Mouse (Mus musculus): ENCODE data around the gene Gm28048. TPM values are rescaled to one million over a fixed set of nuclear protein-coding genes. Genes with fewer than 3 reads are reported as not detected.

Gm28048 gene
- polyA plus RNA-seq, 1 experiment from 2014 or later = 24.7 TPM

GRCm38 (mm10) chr11:22852510-22852909 is 129.4 kb downstream of the Gm28048 start:
- H3K4me2 ChIP-seq (replicated peaks; ENCODE audit: low read depth, low read length) = no peak overlapping the region
- no peak overlapping the region for H3K9ac ChIP-seq (replicated peaks; ENCODE audit: low read length)
- no peak overlapping the region for H3K27ac ChIP-seq (ENCODE audit: low read length)
- no peak for ATAC-seq (ENCODE audit: low FRiP score, low TSS enrichment)
- no peak overlapping the region for H3K4me3 ChIP-seq (ENCODE audit: low read length)
- no peaks in the 10 kb centered on the region for H3K9me3 ChIP-seq (ENCODE audit: low read length)
- H3K27me3 ChIP-seq (ENCODE audit: insufficient read depth, low read length) = peaks cover 6% of the 10 kb centered on the region; the same call in 1 of the 2 replicates
- 62% methylated on average over 1 of the region's 1 CpGs for WGBS
- no peaks in the 10 kb centered on the region; the same call in 1 of the 2 replicates for H3K36me3 ChIP-seq (ENCODE audit: insufficient read depth, low read length)
- peaks cover 47% of the 10 kb centered on the region for H3K4me1 ChIP-seq (ENCODE audit: insufficient read depth, low read length)

GRCm38 (mm10) chr11:22851416-22851815 is 130.5 kb downstream of the Gm28048 start:
- no peaks in the 10 kb centered on the region; the same call in 1 of the 2 replicates for H3K36me3 ChIP-seq (ENCODE audit: insufficient read depth, low read length)
- no peaks in the 10 kb centered on the region for H3K27me3 ChIP-seq (ENCODE audit: insufficient read depth, low read length)
- H3K9me3 ChIP-seq (ENCODE audit: low read length) = no peaks in the 10 kb centered on the region
- H3K4me2 ChIP-seq (replicated peaks; ENCODE audit: low read depth, low read length) = no peak overlapping the region
- no peak overlapping the region for H3K9ac ChIP-seq (replicated peaks; ENCODE audit: low read length)
- H3K4me1 ChIP-seq (ENCODE audit: insufficient read depth, low read length) = peaks cover 52% of the 10 kb centered on the region
- no peak overlapping the region for H3K27ac ChIP-seq (ENCODE audit: low read length)
- ATAC-seq (ENCODE audit: low FRiP score, low TSS enrichment) = no peak
- WGBS = 57% methylated on average over 4 of the region's 4 CpGs
- no peak overlapping the region for H3K4me3 ChIP-seq (ENCODE audit: low read length)

- Histone ChIP-seq H3K4me1 (ENCODE audit: insufficient read depth, low read length) (peaks cover 63% of the 10 kb centered on the region), H3K27ac (ENCODE audit: low read length) (peak overlapping the region; percentile 33; the same call in 1 of the 2 replicates)
- 72% methylated on average over 4 of the region's 4 CpGs for WGBS
Observed at GRCm38 (mm10) chr11:22850077-22850476, 131.8 kb downstream of the Gm28048 start.

GRCm38 (mm10) chr11:22848649-22849195 is 133.2 kb downstream of the Gm28048 start:
- peaks cover 68% of the 10 kb centered on the region for H3K4me1 ChIP-seq (ENCODE audit: insufficient read depth, low read length)
- no peaks in the 10 kb centered on the region for H3K27me3 ChIP-seq (ENCODE audit: insufficient read depth, low read length)
- 61% methylated on average over 5 of the region's 5 CpGs for WGBS
- H3K4me3 ChIP-seq (ENCODE audit: low read length) = no peak overlapping the region
- no peaks in the 10 kb centered on the region for H3K36me3 ChIP-seq (ENCODE audit: insufficient read depth, low read length)
- H3K4me2 ChIP-seq (replicated peaks; ENCODE audit: low read depth, low read length) = peak overlapping the region; percentile 37
- H3K9me3 ChIP-seq (ENCODE audit: low read length) = no peaks in the 10 kb centered on the region
- no peak overlapping the region for H3K9ac ChIP-seq (replicated peaks; ENCODE audit: low read length)
- H3K27ac ChIP-seq (ENCODE audit: low read length) = peak overlapping the region; percentile 91
- ATAC-seq (ENCODE audit: low FRiP score, low TSS enrichment) = no peak

More at GRCm38 (mm10) chr11:22850077-22850476, 131.8 kb downstream of the Gm28048 start:
- no peaks in the 10 kb centered on the region; the same call in 1 of the 2 replicates for H3K36me3 ChIP-seq (ENCODE audit: insufficient read depth, low read length)
- H3K27me3 ChIP-seq (ENCODE audit: insufficient read depth, low read length) = no peaks in the 10 kb centered on the region
- H3K4me2 ChIP-seq (replicated peaks; ENCODE audit: low read depth, low read length) = no peak overlapping the region
- H3K9me3 ChIP-seq (ENCODE audit: low read length) = no peaks in the 10 kb centered on the region
- 0 out of 2 replicates have a peak overlapping the region, but pooled peaks have one; percentile 8 for H3K9ac ChIP-seq (replicated peaks; ENCODE audit: low read length)
- no peak overlapping the region for H3K4me3 ChIP-seq (ENCODE audit: low read length)
- no peak for ATAC-seq (ENCODE audit: low FRiP score, low TSS enrichment)

- WGBS = 15% methylated on average over 8 of the region's 8 CpGs
- Histone ChIP-seq H3K9me3 (ENCODE audit: low read length) (no peaks in the 10 kb centered on the region), H3K27ac (ENCODE audit: low read length) (peak overlapping the region; percentile 91), H3K4me2 (replicated peaks; ENCODE audit: low read depth, low read length) (peak overlapping the region; percentile 37), H3K4me1 (ENCODE audit: insufficient read depth, low read length) (peaks cover 71% of the 10 kb centered on the region), H3K27me3 (ENCODE audit: insufficient read depth, low read length) (no peaks in the 10 kb centered on the region), H3K4me3 (ENCODE audit: low read length) (no peak overlapping the region), H3K36me3 (ENCODE audit: insufficient read depth, low read length) (no peaks in the 10 kb centered on the region), H3K9ac (replicated peaks; ENCODE audit: low read length) (no peak overlapping the region)
- ATAC-seq (ENCODE audit: low FRiP score, low TSS enrichment) = peak; percentile 78
Observed at GRCm38 (mm10) chr11:22847732-22848648, 133.9 kb downstream of the Gm28048 start.

- H3K9ac ChIP-seq (replicated peaks; ENCODE audit: low read length) = no peak overlapping the region
- H3K27ac ChIP-seq (ENCODE audit: low read length) = peak overlapping the region; percentile 40
- peak overlapping the region; percentile 3; the same call in 1 of the 2 replicates for H3K4me2 ChIP-seq (replicated peaks; ENCODE audit: low read depth, low read length)
- no peaks in the 10 kb centered on the region for H3K36me3 ChIP-seq (ENCODE audit: insufficient read depth, low read length)
- 40% methylated on average over 8 of the region's 8 CpGs for WGBS
- peaks cover 75% of the 10 kb centered on the region for H3K4me1 ChIP-seq (ENCODE audit: insufficient read depth, low read length)
- H3K9me3 ChIP-seq (ENCODE audit: low read length) = no peaks in the 10 kb centered on the region
- peak; percentile 53; the same call in 1 of the 2 replicates for ATAC-seq (ENCODE audit: low FRiP score, low TSS enrichment)
- no peaks in the 10 kb centered on the region for H3K27me3 ChIP-seq (ENCODE audit: insufficient read depth, low read length)
- no peak overlapping the region for H3K4me3 ChIP-seq (ENCODE audit: low read length)
Observed at GRCm38 (mm10) chr11:22846960-22847731, 134.7 kb downstream of the Gm28048 start.

- H3K27ac ChIP-seq (ENCODE audit: low read length) = peak overlapping the region; percentile 40; the same call in 1 of the 2 replicates
- 53% methylated on average over 6 of the region's 6 CpGs for WGBS
Observed at GRCm38 (mm10) chr11:22846093-22846835, 135.6 kb downstream of the Gm28048 start.

GRCm38 (mm10) chr11:22844754-22845718 is 136.9 kb downstream of the Gm28048 start:
- Histone ChIP-seq H3K27ac (ENCODE audit: low read length) (no peak overlapping the region), H3K27me3 (ENCODE audit: insufficient read depth, low read length) (no peaks in the 10 kb centered on the region), H3K4me2 (replicated peaks; ENCODE audit: low read depth, low read length) (no peak overlapping the region), H3K36me3 (ENCODE audit: insufficient read depth, low read length) (no peaks in the 10 kb centered on the region), H3K9ac (replicated peaks; ENCODE audit: low read length) (no peak overlapping the region), H3K4me1 (ENCODE audit: insufficient read depth, low read length) (peaks cover 67% of the 10 kb centered on the region), H3K4me3 (ENCODE audit: low read length) (no peak overlapping the region), H3K9me3 (ENCODE audit: low read length) (no peaks in the 10 kb centered on the region)
- 83% methylated on average over 4 of the region's 4 CpGs for WGBS
- ATAC-seq (ENCODE audit: low FRiP score, low TSS enrichment) = no peak

More at GRCm38 (mm10) chr11:22846093-22846835, 135.6 kb downstream of the Gm28048 start:
- no peaks in the 10 kb centered on the region for H3K9me3 ChIP-seq (ENCODE audit: low read length)
- no peaks in the 10 kb centered on the region for H3K27me3 ChIP-seq (ENCODE audit: insufficient read depth, low read length)
- no peak overlapping the region for H3K4me3 ChIP-seq (ENCODE audit: low read length)
- no peak overlapping the region for H3K4me2 ChIP-seq (replicated peaks; ENCODE audit: low read depth, low read length)
- no peaks in the 10 kb centered on the region for H3K36me3 ChIP-seq (ENCODE audit: insufficient read depth, low read length)
- peaks cover 77% of the 10 kb centered on the region for H3K4me1 ChIP-seq (ENCODE audit: insufficient read depth, low read length)
- H3K9ac ChIP-seq (replicated peaks; ENCODE audit: low read length) = no peak overlapping the region
- ATAC-seq (ENCODE audit: low FRiP score, low TSS enrichment) = no peak
